Mouse (Mus musculus) retina, postnatal 7 days (tissue): ENCODE results near the gene Efcab12.
"Not testable (repeated sequence)": the region's sequence is repeated elsewhere in the genome, so short reads cannot be mapped to it uniquely, and the experiment has no call there.

ENCODE experiments used
- DNase-seq: peaks from one replicate; pipeline ENCODE4 v3.0.0-alpha.2; 2012; ENCODE audit warnings: low read depth, low spot score

The Efcab12 gene

DNA sequence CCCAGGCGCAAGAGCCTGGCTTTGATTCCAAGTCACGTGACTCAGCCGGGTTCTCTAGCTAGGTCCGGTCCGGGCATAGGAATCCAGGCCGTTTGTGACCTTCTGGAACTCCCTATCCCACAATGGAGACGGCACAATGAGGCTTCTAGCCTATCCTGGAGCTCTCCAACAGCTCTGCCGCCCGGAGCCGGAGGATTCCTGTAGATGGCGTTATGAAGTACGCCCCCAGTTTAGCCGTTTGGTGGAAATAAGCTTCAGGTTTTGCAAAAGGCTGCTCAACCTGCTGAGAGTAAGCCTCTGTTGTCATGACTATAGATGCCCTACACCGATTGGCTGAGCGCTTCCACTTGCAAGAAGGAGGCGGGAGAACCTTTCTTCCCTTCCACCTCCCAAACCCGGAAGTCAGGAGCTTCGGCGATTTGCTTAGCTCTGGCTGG lies at the start of gene Efcab12:
Gene Efcab12, minus strand, starts transcription at position 252 of the 437 bp plus-strand sequence.
- peak; percentile 64 for DNase-seq

- no peak for DNase-seq
These were observed 48.7 kb upstream of the Efcab12 start for GRCm38 (mm10) chr6:115886894-115887293.

- DNase-seq, result no peak
These were observed 45.8 kb upstream of the Efcab12 start for GRCm38 (mm10) chr6:115884018-115884417.

GRCm38 (mm10) chr6:115880751-115881150 lies 42.5 kb upstream of the Efcab12 start:
- no peak for DNase-seq

DNA sequence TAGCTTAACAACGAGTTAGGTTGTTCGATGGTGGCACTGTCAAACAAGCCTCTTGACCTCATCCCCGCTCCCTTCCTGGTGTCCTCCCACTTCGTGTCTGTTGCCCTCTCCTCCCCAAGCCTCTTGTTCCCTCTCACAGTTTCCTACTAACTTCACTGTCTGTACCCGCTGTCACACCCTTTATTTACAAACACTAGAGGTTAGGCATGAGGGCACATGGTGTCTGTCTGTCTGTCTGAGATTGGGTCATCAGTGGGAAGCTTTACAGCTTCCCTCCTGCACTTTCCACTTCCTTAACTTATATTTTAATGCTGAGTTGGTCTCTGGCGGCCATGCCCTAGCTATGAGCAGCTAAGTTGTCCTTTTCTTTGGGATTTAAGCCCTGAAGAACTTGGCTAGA lies 41.5 kb upstream of the Efcab12 start:
- no peak for DNase-seq

DNA sequence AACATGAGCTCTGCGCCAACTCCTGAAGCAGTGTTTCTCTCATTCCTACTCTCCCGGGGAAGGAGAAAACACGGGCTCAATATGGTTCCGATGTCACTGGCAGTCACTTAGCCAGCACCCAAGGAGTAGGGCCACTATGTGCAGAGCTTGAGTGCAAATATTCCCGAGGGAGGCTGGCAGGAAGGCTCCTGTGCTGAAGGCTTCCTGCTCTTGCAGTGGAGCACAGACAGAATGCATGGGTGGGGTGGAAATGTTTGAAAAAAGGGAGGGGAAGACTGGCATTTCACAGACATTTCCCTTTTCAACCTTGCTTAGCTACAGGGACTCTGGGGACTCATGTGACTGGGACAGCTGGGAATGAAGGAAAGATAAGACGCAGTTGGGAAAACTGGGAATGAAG lies 40.5 kb upstream of the Efcab12 start:
- no peak for DNase-seq

GRCm38 (mm10) chr6:115877239-115877638 lies 39.0 kb upstream of the Efcab12 start:
- DNase-seq, result no peak

- not testable (repeated sequence) for DNase-seq
These were observed 33.1 kb upstream of the Efcab12 start for GRCm38 (mm10) chr6:115871318-115871717.

GRCm38 (mm10) chr6:115867157-115867556 lies 28.9 kb upstream of the Efcab12 start:
- DNase-seq, result not testable (repeated sequence)

- no peak for DNase-seq
These were observed 27.0 kb upstream of the Efcab12 start for GRCm38 (mm10) chr6:115865246-115865645.

GRCm38 (mm10) chr6:115863340-115863841 lies 25.2 kb upstream of the Efcab12 start:
- no peak for DNase-seq

DNA sequence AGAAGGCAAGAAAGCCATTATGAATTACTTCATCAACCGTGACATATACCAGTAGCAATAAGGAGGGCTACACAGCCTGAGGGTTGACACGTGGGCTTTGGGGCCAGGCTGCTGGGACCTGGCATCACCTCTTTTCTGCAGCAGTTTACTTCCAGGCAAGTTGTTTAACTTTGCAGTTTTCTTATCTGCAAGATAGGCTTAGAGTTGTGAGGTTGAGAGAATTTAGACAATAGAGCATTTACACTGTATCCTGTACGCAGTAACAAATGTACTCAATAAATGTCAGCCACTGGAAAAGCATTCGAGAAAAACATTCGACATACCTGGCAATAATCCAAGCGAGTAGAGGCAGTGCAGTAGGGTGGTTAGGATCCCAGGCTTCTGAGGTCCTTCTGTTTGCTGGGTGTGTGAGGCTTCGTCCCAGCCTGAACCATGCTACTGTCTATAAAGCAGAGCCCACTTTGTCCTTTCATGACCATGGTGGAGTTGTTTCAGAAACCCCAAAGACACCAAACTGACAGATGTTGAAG lies 21.9 kb upstream of the Efcab12 start:
- DNase-seq, result no peak

GRCm38 (mm10) chr6:115859258-115859657 lies 21.0 kb upstream of the Efcab12 start:
- DNase-seq, result no peak

DNA sequence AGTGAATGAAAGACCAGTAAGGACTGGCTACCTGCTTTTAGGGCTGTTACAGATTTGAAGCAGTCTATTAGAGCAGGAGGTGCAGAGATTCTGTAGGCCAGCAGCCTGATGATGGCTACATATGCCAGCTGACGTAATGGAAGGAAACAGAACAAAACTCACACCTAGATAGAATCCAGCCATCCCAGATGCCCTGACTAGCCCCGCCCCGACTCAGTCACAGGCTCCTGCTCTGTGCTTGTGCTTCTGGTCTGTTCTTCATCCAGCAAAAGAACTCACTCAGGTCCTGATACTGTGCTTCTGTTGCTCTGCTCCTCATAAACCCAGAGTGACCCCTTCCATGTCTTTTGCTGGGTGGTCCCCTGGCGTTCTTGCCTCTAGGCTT lies 18.1 kb upstream of the Efcab12 start:
- no peak for DNase-seq

- DNase-seq, result no peak
These were observed 17.6 kb upstream of the Efcab12 start for GRCm38 (mm10) chr6:115855733-115856360.

GRCm38 (mm10) chr6:115854432-115854831 lies 16.2 kb upstream of the Efcab12 start:
- DNase-seq, result no peak

DNA sequence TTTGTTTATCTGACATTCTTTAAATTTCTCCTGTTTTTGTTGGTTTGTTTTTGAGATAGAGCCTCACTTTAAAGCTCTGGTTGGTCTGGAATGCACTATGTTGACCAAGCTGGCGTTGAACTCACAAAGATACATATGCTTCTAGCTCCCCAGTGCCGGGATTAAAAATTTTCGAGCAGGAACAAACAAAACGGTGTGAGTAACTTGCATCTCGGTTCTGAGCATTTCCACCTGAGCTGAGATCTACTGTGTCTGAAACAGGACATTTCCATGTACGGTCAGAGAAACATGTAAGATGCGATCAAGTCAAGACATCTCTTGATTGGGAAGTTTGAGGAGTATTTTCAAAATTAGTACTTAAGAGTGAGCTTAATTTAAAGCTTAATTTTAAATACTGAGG lies 15.8 kb upstream of the Efcab12 start:
- DNase-seq, result no peak

DNA sequence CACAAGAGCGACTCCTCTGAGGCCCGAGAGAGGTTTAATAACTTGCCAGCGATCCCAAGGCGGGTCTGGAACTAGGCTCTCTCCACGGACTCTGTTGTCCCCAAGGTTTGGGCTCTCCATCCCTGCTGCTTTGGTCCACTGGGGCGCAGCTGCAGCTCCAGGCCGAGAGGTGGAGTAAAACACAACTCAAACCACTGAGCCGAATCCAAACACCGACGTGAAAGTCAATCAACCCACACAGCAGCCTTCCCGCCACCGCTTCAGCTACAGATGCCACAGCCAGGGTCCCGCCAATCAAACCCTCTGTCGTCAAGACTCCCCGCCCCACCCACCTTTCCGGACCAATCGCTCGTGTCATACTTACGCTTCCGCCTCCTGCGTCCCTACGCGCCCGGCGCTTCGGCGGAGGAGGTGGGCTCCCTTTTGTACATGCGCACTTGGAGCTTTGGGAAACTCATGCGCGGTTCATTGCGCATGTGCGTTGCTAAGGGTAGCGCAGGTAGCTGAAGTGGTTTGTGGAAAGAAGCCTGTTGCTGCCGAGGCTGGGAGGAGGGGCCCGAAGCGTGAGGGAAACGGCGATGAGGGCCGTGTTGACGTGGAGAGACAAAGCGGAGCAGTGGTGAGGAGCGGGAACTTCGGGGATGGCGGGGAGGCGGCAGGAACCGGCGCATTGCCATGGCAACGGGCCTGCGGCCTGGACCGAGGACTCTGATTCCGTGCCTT lies 15.0 kb upstream of the Efcab12 start, which contains the start of the genes Mbd4 and Ift122:
Gene Mbd4, minus strand, starts transcription at position 281 of the 723 bp plus-strand sequence.
Gene Ift122, plus strand, starts transcription at position 380 of the 723 bp plus-strand sequence.
- DNase-seq, result peak; percentile 99

DNA sequence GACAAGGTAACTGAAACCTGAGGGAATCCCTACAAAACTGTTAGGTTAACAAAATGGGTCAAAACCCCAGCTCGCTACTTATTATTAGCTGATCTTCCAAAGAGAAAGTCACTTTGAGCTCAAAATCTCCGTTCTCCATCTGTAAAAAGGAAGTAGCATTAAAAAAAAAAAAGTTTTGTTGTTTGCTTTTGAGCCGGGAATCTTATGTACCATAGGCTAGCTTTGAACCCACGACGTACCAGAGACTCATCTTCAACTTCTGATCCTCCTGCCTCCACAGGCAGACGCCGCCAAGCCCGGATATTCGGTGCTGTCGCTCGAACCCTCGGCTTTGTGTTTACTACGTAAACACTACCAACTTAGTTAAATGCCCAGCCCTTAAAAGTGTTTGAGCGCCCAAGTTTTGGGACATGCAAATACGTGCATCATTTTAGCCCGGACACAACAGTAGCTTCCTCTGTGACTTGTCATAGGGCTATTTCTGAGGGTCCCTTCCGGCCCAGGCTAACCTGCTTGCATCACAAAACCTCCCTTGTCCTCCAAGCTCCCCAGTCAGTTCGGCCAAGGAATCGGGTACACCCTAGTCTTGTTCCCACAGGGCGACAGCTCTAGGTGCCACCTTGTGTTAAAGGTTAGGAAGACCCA lies 14.4 kb upstream of the Efcab12 start:
- no peak for DNase-seq

DNA sequence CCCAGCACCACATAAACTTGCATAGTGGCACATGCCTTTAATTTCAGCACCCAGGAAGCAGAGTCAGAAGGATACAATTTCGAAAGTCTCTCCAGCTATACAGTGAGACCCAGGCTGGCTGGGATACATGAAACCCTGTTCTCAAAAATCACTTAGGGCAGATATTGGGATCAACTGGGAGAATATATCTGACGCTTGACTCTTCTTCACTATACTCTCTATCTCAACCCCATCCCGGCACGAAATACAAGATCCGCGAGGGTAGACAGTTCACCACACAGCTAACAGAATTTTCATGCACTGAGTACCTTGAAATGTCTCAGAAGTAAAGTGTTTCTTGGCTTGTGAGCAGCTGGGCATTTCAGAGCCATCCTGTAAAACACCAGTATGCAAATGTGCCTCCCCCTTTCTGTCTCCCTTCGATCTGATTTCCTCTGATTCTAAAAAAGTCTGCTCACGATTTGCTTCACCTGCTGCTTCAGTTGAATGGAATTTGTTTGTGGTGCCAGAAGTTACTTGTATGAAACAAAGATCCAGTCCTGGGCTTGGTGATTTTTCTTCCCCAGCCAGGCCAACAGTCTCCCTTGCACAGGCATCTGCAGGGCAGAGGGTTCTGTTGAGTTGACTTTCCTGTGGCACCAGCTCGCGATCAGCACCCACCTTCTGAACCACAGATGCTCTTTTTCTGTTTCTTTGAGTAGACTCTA lies 10.5 kb upstream of the Efcab12 start:
- DNase-seq, result no peak

DNA sequence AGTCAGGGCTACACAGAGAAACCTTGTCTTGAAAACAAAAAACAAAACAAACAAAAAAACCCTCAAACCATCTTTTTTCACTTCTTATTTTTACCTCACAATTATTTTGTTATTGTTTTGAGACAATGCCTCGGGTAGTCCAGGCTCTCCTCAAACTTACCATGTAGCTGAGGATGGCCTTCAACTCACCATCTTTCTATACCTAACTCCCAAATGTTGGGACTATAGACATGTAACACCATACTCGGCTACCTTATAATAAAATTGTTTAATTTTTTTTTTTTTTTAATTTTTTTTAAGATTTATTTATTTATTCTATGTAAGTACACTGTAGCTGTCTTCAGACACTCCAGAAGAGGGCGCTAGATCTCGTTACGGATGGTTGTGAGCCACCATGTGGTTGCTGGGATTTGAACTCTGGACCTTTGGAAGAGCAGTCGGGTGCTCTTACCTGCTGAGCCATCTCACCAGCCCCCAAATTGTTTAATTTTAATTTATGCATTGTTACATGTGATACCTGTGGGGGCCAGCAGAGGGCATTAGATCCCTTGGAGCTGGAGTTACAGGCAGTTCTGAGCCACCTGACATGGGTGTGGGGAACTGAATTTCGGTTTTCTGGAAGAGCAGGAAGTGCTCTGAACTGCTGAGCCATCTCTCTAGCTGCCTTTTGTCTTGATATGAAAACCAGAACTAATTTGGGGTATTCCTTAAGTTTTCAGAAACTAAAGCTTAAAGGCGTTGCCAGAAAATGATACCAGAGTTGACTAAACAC lies 8.6 kb upstream of the Efcab12 start:
- peak; percentile 33 for DNase-seq
